Mouse (Mus musculus) MEL (cell line): ENCODE results near the gene Ppp1r9b.

Experiments
- POLR2AphosphoS2 ChIP-seq: IDR thresholded peaks from 2 replicates; pipeline ENCODE4 v1.6.1; 2011; ENCODE audit warnings: low read length, improper control_type of control experiment
- SIN3A ChIP-seq: IDR thresholded peaks from 2 replicates; pipeline ENCODE4 v1.6.1; 2012; ENCODE audit warnings: low read length, improper control_type of control experiment, inconsistent platforms

GRCm38 (mm10) chr11:95043060-95043459 lies 52.2 kb downstream of the Ppp1r9b start:
- TF ChIP-seq SIN3A, result no peak
- no peak for TF ChIP-seq POLR2AphosphoS2
